Mouse (Mus musculus) cerebellum, adult 18-20 months (tissue): ENCODE data around the gene Upk1a.

Experiments
- DNase-seq, 2 experiments: peaks; one replicate each; pipeline ENCODE4 v3.0.0; 2021

Upk1a gene

DNA sequence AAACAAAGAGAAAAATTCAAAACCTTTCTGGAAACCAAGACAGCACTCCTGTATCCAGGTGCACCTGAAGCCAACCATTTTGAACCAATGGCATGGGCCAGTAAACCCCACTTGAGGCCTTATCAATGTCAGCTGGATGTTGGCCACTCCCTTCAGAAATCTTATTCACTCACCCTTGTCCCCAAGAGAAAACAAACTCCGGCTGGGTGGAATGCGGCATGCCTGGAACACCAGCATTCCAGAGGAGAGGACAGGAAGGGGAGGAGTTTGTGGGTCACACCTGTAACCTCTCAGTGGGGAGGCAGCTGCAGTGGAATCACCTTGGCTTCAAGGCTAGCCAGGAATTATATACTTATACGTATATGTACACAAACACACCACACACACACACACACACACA lies 10.1 kb downstream of the Upk1a start:
- no peak for DNase-seq

DNA sequence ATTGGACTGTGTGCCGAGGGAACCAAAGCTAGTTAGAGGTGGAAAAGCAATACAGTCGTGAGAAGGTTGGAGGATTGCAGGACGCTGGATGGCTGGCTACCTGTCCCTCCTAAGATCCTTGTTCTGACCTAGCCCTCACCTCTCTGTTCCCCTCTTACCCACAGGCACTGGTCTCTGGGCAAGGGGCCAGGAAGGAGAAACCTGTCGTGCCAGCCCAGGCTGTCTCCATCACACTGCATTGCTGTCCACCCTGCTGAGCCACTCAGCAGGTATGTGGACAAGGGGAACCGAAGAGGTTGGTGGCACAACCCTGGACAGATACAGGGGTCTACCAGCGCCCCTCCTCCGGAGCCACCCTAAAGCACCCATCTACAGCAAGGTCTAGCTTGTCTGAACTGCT lies 12.0 kb downstream of the Upk1a start:
- peak; percentile 23 to 39 for DNase-seq

DNA sequence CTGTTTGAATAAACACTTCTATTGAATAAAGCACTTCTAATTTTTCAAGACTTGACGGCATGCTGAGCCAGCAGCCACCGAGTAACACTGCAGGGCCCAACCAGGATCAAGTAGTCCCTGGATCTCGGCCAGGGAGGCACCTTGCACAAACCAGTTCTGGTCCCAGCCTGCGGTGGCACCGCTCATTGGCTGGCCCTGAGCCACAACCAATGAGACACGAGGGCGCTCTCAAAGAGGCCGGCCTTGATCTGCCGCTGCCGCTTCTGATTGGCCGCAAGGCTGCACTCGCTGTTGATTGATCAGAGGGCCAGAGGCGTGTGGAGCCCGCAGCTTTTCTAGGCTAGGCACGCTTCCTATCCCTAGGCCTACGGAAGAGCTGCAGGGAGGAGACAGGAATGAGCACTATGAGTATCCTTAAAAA lies 12.7 kb downstream of the Upk1a start:
- DNase-seq: peak; percentile 97 to 98

DNA sequence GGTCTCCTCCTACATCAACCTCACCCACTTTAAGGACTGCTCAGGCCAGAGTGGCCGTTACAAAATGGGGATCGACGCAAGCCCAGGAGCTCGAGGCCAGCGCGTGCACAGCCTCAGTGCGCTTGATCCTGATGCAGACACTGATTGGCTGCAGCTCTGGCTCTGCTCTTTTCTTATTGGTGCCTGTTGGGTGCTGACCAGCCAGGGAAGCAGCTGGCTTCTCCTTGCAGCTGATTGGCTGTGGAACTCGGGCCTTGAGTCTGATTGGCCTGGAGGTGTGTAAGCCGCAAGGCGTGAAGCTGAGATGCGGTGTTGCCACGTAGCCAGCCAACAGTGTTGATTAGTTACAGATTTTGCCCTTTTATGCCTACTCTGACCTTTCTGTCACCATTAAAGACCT lies 13.9 kb downstream of the Upk1a start, which contains the start of gene Zbtb32:
Gene Zbtb32, minus strand, starts transcription at position 124 of the 400 bp plus-strand sequence.
- no peak for DNase-seq

DNA sequence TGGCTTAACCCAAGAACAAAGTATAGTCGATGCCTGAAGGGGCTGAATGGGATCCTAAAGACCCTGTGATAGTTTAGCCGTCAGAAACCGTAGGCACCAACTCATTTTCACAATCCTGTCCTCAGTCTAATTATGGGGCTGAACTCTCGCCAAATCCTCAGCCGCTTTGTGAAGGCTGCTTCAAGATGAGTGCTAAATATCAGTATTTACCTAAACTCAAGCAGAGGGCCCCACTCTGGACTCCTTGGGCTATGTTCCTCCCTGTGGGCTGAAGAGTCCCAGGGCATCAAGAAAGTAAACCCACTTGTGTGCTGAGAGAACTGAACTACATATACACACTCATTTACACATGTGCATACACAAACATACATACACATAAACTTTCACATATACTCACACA lies 15.8 kb downstream of the Upk1a start:
- no peak for DNase-seq

DNA sequence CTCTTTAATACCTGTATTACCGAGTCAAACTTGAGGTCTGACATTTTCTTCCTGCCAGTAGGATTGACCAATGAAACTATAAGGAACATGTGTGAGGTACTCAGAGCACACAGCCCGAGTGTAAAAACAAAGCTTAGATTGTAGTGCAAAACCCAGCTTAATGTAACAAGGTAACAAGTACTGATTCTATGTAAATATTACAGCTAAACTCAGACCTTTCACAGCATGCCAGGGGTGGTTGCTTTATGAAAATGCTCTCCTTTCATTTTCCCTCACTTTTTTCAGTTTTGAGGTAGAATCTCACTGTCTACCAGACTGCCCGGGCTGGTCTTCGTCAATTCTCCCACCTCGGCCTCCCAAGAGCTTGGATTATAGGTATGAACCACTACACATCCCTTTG lies 16.6 kb downstream of the Upk1a start:
- no peak for DNase-seq

DNA sequence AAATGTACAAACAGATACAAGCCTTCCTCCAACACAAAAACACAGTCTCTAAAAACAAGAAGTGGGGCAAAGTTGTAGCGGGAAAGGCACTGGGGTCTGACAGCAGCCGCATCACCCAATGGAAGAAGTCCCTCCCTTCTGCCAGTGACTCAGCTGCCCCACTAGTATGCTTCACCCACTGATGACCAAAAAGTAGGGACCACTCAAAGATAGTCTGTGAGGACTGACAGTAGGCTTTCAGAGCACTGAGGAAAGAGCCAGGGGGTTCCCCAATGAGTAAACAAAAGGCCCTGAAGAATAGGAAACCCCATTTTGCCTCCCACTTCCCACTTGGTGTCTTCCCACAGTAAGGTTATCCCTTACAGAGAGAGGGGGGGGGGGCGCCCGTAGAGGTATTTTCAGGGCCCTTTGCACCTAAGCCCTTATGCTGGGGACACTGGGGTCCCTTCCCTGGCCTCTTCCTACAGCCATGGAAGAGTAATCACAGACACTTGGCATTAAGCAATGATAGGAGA lies 18.1 kb downstream of the Upk1a start:
- DNase-seq: no peak

DNA sequence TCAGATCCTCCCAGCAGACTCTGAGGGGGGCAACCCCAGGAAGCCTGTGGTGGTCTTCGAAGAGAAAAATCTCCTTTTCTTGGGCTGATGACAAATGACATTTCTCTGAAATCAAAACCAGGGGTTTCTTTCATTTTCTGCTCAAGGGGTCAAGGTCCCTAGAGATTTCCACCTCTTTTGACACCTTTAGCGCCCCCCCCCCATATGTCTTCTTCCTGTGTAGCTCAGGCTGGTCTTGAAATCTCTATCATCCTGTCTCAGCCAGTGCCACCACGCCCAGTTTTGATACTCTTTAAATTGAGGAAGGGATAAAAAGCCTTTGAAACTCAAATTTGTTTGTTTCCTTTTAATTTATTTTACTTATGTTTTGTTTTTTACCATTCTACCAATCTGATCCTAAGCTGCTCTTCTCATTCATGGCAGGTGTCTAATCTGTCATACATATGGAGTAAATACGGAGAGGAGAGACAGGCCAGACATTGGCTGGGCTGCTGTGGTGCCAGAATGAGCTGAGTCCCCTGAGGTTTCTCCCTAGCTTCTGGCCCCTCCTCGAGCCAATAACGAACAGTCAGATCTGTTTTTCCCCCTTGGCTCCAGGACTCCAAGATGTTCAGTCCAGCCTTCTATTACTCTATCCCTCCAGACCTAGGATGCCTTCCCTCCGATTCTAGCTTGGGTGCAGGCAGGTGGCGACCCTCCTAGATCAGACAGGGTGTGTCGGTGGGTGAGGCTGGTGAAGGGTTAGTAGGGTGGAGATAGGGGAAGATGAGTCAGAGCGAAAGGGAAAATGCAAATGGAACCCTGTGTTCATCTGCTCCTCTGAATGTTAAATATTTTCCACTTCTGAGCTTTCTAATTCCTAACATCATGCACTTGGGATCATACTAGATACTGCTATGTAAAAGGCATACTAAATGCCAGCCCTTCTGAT lies 18.8 kb downstream of the Upk1a start:
- DNase-seq: no peak

DNA sequence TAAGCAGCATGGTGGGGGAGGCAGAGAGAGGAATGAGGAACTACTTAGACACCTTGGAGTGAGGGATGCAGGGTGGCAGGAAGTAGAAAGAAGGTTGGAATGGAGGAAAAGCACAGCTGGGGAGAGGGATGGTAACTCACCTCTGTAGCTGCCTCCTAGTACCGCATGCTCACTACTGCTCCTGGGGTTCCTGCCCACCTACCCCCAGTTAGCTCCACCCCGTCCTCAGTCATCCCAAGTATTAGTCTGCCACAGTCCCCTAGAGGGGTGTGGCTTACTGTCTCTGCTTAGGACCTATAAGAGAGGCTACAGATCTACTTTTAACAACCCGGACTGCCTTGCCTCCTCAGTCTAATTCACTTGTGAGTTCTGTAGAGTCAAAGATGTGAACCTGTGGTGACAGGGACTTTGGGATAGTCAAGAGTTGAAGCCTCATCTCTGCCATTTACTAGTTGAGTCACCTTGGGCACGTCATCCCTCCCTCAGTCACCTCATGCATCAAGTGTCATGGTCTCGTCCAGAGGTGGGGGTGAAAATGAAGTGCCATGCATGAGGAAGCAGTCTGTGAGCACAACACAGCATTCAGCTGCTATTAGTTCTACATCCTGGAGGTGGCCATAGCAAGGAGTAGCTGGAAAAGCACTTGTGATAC lies 19.7 kb downstream of the Upk1a start:
- no peak for DNase-seq

DNA sequence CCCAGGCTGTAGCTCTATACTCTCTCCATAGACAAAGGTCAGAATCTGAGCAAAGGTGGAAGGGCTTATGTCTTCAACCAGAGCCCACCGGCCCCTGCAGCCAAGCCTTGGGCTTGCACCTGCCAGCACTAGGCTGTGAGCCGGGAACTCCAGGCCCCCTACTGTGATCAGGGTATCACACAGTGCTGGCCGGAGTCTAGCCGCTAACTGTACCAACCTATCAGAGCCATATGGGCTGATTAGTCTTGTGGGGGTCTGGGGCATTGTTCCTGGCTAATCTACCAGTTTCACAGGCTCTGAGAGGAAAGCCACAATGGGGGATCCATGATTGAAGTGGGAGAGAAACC lies 21.1 kb downstream of the Upk1a start:
- no peak for DNase-seq

DNA sequence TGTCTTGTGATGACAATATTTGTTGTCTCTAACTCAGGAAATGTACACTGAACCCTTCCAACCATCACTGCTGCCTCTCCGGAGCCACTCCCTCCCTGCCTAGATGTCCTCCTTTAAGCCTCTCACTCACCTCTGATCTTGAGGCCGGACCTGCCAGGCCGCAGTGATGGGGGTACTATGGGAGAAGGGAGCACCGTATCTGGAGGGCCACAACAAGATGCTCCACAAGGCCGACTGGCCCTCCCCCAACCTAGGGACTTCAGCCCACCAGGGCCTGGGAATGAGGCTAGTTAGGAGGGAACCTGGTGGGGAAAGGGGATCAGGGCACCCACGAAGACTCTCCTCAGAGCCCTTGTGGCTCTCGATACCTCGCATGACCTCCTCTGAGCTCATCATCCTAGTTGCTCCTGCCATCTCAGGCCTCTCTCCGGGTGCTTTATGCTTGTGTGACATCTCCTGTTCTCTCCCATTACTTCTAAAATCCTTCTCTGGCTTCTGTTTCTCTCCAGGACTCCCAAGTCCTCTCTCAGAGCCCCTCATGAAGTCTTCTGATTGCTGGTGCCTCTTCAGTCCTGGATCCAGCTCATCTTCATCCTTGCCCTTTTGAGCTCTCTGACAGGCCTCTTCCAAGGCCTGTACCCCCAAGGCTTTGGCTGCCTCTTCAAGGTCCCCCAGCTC lies 21.6 kb downstream of the Upk1a start:
- no peak for DNase-seq

DNA sequence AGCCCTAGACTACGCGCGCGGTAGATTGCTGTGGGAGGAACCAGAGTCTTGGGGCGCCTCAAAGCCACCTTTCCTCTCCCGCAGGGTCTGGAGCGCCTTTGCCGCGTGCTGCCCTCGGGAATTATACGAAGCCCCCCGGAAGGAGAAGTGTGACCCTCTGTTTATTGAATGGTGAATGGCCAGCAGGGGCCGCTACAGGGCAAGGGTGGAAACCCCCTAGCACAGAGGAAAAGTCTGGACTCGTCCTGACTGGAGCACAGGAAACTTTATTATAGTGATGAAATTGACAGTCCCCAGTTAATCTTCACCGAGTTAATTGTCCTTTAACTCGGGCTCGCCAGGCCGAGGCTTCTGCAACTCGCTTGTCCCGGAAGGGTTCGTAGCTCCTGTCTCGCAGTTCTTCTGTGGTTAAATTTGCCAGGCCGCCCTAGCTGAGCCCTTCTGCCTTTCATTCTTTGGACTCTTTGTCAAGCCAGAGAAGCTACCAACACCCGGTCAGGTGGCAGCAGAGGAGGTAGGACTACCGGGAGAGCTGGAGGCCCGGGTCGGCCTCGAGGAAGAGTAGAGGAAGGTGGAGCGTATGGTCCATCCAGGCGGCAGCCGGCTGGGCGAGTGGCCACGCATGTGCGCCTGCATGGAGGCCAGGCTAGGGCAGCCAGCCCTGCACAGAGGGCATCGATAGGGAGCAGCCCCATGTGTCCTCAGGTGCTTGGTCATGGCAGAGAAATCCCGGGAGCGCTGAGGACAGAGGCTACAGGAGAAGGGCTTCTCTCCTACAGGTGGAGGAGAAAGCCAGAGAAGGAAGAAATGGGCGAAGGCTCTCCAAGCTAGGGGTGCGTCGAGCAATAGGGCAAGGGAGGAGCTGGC lies 23.0 kb downstream of the Upk1a start:
- DNase-seq: peak; percentile 82 to 88

DNA sequence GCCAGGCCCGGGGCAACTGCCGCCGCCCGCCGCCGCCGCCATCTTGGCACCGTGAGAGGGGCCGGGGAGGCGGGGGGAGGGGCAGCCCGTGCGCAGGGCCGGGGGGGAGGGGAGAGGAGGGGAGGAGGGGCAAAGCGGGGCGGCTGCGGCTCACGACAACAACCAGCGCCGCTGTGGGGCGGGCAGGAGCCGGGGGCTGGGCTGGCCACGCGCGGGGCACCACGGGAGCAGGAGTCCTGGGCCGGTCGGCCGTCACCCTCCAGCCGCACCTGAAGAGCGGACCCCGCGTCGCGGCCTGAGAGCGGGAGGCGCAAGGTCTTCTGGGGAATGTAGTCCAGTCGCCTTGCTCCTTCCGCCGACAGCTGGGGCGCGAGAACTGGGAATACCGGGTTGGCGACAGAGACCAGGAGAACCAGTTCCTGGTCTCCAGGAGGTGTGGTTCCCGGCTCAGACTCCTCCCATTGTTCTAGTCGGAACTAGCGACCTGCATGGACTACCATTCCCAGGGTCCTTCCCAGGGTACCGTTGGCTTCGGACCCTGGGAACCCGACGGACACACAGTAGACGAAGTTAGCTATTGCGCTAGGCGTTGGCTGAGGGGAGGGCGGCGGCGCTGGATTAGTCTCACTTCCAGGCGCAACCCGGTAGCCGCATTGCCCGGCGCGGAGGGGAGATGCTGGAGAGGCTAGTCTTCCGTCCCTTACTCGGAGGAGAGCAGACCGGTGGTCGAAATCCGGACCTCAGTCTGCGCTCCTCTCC lies 23.8 kb downstream of the Upk1a start, which contains the start of gene Kmt2b:
Gene Kmt2b, minus strand, starts transcription at position 51 of the 759 bp plus-strand sequence.
- DNase-seq: peak; percentile 96 to 98

DNA sequence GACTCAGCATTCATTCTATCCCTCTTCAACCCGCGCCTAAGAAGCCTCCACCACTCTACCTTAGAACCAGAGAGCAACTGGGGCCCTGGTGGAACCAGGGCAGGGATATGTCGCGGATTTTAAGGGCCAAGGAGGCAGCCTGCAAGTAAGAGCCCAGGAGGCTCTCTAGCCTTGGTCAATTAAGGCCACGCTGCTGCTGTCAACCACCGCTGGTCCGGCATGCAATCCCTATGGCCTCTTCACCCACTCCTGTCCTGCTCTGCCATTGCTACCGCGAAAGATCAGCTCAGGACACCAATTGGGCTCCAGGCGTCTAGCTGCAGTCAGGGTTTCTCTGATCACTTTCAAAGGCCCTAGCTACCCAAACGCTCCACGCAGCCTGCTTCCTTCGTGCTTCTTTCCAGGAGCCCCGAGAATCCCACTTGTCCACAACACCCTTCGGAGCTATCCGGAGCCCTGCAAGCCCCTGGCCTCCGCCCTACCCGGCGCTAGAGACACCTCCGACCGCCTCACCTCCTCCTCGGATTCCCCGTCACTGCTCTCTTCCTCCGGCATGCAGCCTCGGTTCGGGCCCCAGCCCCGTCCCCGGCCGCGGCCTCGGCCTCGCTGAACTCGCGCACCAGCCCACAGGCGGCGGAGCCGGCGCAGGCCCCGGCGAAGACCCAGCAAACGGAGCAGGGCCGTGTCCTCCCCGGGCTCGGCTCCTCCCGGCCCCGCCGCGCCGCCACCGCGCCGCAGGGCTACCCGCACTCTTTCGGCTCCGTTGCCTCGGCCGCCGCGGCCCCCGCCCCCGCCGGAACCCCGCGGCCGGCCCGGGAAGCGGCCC lies 24.6 kb downstream of the Upk1a start:
- peak in 1 of 2 experiments; percentile 46 for DNase-seq

DNA sequence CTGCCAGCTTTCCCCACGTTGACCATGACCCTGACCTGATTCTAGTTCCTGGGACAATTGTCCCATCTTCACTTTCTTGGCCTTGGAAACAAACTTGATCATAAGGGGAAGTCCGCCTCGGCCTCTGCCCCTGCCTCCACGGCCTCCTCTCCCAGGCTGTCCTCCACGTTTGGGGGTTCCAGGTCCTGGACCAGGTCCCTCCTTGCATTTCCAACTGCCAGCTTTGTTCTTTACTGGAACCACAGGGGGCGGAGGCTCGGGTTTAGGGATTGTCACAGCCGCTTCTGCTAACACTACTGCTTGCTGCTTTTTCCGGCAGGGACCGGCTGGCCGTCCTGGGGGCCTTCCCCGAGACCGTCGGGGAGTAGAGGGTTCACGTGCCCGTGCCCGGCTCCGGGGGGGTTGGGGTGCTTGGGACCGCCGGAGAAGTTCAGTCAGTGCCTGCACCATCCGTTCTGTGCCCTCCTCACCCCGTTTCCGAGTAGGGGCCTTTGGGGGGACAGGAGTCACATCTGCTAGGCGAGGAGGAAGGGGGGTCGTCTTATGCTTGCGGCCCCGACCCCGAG lies 26.1 kb downstream of the Upk1a start:
- peak in 1 of 2 experiments; percentile 40 for DNase-seq

DNA sequence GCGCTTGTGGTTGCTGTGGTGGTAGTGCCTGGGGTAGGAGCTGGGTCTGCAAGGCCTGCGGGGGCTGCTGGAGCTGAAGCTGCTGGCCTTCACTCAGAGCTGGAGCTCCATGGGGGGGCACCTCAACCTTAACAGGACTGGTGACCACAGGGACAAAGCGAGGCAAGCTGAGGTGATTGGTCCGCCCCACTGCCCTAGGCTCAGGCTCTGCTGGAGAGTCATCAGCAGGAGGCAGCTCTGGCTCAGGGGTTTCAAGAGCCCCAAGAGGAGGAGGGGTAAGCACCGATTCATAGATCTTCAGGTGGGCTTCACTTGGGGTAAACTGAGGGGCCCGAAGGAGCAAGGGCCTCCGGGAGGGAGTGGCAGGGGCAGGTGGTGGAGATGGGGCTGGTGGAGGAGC lies 27.5 kb downstream of the Upk1a start:
- no peak for DNase-seq

DNA sequence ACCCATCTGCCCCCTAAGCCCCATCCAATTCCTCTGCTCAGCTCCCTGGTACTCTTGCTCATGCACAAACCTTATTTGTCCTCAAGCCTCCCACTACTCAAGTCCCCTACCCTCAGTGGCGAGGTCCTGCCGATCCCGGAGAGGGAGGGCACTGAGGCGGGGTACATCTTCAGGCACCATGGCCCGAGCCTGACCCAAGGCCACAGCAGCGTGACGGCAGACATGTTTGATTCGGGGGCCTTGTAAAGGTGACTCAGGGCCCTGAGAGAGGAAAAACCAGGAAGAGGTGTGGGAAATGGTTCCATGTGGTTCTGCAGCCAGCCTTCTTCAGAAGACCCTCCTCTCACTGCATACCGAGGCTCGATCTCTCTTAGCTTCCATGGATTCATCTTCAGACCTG lies 28.3 kb downstream of the Upk1a start:
- no peak for DNase-seq

DNA sequence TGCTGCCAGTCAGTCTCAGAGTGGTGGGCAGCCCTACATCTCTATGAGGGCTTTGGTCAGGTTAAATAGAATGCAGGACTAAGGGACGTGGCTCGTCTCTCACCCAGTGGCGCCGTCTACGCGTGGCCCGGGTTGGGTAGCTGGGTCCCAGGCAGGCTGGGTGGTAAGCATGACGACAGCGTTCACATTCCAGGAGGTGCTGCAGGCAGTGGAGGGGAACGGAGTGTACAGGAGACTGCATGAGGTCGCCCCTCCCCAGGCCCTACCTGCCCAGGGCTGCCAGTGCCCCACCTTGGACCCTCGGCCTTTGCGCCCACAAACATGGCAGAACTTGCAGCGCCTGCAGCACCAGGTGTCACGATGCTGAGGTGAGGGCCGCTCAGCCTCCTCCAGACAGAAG lies 31.1 kb downstream of the Upk1a start:
- no peak for DNase-seq

DNA sequence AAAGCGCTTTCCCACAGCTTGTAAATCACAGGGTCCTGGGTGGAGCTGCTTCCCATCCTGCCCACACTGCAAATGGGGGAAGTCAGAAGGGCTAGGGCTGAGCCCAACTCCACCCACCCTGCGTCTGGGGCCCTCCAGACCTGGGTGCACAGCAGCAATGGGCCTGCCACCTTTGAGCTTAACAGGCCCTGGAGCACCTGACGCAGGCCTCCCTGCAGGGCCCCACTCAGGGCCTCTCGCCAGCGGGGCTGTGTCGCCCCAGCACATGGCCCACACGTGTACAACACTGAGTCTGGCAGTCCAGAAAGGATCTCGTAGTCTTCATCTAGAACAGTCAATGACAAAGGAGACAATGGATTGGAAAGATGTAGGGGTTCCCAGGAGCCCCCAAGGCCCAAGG lies 32.7 kb downstream of the Upk1a start:
- no peak for DNase-seq

DNA sequence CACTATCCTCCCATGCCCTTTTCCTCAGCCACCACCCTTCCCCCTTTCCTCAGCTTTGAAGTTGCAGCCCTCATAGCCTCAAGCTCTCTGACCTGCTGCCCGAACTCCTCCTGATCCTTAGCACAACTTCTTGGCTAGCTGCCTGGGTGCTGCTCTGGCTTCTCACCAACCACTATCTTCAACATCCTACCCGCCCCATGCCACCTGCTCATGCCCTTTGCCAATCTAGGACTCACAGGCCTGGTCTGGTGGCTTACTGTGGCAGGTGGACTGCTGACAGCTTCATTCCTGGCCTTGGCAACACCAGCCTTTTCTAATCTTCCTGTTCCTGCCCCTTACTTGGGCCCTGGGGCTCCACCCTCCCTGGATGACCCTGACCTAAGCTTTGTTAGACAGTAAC lies 39.7 kb downstream of the Upk1a start:
- DNase-seq: peak; percentile 74 to 79
